Mouse (Mus musculus): ENCODE measurements around the gene Rem2. TPM values are rescaled to one million over a fixed set of nuclear protein-coding genes. Genes with fewer than 3 reads are reported as not detected.
A peak's percentile ranks its signal among the peaks of the same experiment; 100 is the strongest.

The Rem2 gene
- polyA plus RNA-seq, 1 experiment from 2014 or later, result 6.8 TPM

DNA sequence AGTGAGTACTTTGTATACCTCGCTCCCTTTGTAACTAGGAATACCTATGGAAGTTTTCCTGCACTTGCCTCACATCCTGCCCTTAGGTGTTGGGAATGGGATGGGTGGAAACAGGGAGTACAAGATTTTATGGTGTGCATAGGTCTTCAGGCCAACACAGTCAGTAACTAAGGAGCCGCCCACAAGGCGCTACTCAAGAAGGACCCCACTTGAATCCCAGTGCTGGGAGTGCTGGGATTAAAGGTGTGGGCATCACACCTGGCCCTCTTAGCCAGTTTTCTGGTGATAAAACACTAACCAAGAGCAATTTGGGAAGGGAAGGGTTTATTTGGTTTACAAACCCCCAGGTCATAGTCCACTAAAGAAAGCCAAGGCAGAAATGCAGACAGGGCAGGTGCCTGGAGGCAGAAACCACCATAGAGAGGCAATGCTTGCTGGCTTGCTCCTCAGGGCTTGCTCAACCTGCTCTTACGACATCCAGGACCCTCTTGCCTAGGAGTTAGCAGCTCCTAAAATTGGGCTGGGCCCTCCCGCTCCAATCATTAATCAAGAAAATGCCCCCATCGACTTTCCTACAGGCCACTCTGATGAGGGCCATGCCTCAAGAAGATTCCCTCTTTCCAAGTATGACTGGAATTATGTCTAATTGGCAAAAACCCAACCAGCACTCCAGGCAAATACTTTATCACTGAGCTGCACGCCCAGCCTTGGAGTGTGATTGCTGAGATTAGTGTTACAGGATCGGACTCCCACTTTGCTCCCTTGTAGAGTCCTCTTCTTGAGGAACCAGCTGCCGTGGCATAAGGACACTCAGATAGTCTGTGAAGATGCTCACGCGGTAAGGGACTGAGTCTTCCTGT is 21.0 kb upstream of the Rem2 start:
- H3K4me3 ChIP-seq (replicated peaks), result no peak overlapping the region
- H3K27ac ChIP-seq, result no peak overlapping the region
- no peaks in the 10 kb centered on the region for H3K4me1 ChIP-seq
- 78% methylated on average over 11 of the region's 11 CpGs for WGBS
- no peak for ATAC-seq (replicated peaks; ENCODE audit: low FRiP score)
- H3K4me2 ChIP-seq, result no peak overlapping the region
- no peaks in the 10 kb centered on the region for H3K9me3 ChIP-seq (replicated peaks)
- no peaks in the 10 kb centered on the region for H3K36me3 ChIP-seq
- no peak overlapping the region for H3K9ac ChIP-seq
- H3K27me3 ChIP-seq, result no peaks in the 10 kb centered on the region

DNA sequence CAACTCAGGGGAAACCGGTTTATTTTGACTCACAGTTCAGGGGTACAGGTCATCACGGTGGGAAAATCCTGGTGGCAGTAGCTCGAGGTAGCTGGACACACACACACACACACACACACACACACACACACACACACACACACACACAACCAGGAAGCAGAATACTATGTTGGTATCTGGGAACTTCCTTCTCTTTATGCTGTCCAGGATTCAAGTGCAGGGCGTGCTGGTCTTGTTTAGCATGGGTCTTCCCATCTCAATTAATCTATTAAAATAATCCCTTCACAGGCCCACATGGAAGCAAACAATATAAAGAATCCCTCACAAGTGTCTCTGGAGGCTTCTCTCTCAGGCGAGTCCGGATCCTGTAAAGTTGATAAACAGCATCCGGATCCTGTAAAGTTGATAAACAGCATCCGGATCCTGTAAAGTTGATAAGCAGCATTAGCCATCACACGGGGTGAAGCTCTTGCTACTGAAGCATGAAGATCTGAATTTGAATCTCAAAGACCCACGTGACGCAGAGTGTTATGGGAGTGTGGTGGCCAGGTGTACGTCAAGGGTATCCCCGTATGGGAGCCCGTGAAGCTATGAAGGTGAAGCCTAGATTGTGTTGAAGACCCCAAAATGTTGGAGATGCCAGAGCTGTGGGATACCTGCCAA is 17.9 kb upstream of the Rem2 start:
- Histone ChIP-seq H3K4me1 (no peaks in the 10 kb centered on the region), H3K4me2 (no peak overlapping the region), H3K9ac (no peak overlapping the region), H3K4me3 (replicated peaks) (no peak overlapping the region), H3K36me3 (no peaks in the 10 kb centered on the region), H3K9me3 (replicated peaks) (no peaks in the 10 kb centered on the region), H3K27ac (no peak overlapping the region), H3K27me3 (no peaks in the 10 kb centered on the region)
- no peak for ATAC-seq (replicated peaks; ENCODE audit: low FRiP score)
- 83% methylated on average over 14 of the region's 14 CpGs for WGBS

DNA sequence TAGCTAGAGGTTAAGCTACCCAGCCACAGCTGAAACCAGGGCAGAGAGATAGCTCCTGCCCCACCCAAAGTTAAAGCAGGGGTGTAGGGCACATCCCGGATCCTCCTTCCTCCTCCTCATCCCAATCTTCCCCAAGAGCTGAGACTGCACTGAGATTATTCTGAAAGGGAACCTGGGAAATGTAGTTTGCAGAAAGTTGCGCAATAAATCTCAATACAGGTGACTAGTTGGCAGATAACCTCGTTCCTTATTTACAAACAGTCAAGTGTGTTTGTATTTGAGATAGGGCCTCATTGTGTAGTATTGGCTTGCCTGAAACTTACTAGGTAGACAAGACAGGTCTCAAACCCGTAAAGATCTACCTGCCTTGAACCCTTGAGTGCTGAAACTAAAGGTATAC is 13.8 kb upstream of the Rem2 start:
- ATAC-seq (replicated peaks; ENCODE audit: low FRiP score), result no peak
- no peaks in the 10 kb centered on the region for H3K9me3 ChIP-seq (replicated peaks)
- WGBS, result 80% methylated on average over 4 of the region's 4 CpGs

DNA sequence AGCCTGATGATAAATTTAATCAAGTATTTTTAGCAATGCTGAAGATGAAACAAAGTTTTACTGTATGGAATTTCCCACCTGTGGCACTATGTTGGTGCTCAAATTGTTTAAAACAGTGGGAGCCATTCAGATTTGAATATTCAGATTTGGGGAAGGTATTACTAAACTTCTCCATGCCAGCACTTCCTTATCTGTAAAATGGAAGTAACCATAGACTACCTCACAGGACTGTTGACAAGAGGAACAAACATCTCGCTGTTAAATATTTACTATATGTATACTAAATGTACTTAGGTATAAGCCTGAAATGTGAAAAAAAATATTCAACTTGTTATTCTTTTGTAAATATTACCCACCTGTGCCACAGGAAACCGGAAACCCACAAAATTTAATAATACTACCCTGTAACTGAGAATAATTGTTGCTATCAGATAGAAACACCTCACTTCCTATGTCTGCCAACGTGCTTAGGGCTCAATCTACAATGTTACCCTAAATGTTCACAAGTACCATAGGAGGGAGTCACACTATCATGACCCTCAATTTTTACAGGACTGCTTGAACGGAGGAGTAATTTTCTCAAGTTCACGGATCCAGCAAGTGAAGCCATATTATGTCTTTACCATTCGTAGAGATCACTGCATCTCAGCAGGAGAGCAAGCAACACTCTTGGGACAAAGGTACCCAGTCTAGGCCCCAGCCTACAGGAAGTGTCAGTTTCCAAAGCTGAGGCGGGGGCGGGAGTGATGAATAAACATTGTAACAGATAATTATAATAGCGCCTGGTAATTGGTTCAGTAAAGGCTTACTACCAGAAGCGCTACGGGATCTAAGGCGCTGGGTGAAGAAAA is 12.6 kb upstream of the Rem2 start:
- H3K27me3 ChIP-seq, result no peaks in the 10 kb centered on the region
- peak overlapping the region; percentile 77 for H3K4me2 ChIP-seq
- H3K4me1 ChIP-seq, result peaks cover 16% of the 10 kb centered on the region
- H3K9ac ChIP-seq, result peak overlapping the region; percentile 86
- 13% methylated on average over 12 of the region's 12 CpGs for WGBS
- peaks cover 28% of the 10 kb centered on the region for H3K36me3 ChIP-seq
- peak; percentile 47 for ATAC-seq (replicated peaks; ENCODE audit: low FRiP score)
- peak overlapping the region; percentile 90 for H3K4me3 ChIP-seq (replicated peaks)
- no peaks in the 10 kb centered on the region for H3K9me3 ChIP-seq (replicated peaks)
- H3K27ac ChIP-seq, result peak overlapping the region; percentile 92

More for the DNA sequence above, 13.8 kb upstream of the Rem2 start:
- H3K4me2 ChIP-seq, result no peak overlapping the region
- no peaks in the 10 kb centered on the region for H3K27me3 ChIP-seq
- H3K4me1 ChIP-seq, result peaks cover 16% of the 10 kb centered on the region
- peaks cover 16% of the 10 kb centered on the region for H3K36me3 ChIP-seq
- no peak overlapping the region for H3K4me3 ChIP-seq (replicated peaks)
- no peak overlapping the region for H3K27ac ChIP-seq
- no peak overlapping the region for H3K9ac ChIP-seq

DNA sequence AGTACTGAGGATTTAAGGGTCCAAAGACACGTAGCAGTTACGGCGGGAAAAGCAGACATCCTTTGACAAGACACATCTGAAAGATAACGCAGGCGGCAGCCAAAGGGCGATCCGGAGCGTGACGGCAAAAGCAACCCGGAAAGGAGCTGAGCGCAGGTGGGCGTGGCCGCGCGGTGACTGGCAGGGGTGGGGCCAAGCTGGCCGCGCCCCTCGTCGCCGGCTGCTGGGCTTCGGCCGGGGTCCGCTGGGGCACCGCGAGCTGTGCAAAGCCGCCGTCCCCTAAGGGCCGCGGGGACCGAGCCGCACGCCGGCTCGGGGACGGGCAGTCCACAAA is 12.0 kb upstream of the Rem2 start, which contains the start of gene Lrp10:
Gene Lrp10 (plus strand): TSS at position 179 of the 334 bp plus-strand sequence.
- peak within 1 kb of the TSS; percentile 92 for H3K27ac ChIP-seq
- peak within 1 kb of the TSS; percentile 77 for H3K4me2 ChIP-seq
- no peaks in the 10 kb centered on the region for H3K9me3 ChIP-seq (replicated peaks)
- H3K9ac ChIP-seq, result peak within 1 kb of the TSS; percentile 86
- WGBS, result under 1% methylated on average over 35 of the region's 35 CpGs
- H3K4me1 ChIP-seq, result peaks cover 16% of the 10 kb centered on the region
- H3K4me3 ChIP-seq (replicated peaks), result peak within 1 kb of the TSS; percentile 90
- ATAC-seq (replicated peaks; ENCODE audit: low FRiP score), result peak; percentile 92
- peaks cover 34% of the 10 kb centered on the region for H3K36me3 ChIP-seq
- H3K27me3 ChIP-seq, result no peaks in the 10 kb centered on the region

DNA sequence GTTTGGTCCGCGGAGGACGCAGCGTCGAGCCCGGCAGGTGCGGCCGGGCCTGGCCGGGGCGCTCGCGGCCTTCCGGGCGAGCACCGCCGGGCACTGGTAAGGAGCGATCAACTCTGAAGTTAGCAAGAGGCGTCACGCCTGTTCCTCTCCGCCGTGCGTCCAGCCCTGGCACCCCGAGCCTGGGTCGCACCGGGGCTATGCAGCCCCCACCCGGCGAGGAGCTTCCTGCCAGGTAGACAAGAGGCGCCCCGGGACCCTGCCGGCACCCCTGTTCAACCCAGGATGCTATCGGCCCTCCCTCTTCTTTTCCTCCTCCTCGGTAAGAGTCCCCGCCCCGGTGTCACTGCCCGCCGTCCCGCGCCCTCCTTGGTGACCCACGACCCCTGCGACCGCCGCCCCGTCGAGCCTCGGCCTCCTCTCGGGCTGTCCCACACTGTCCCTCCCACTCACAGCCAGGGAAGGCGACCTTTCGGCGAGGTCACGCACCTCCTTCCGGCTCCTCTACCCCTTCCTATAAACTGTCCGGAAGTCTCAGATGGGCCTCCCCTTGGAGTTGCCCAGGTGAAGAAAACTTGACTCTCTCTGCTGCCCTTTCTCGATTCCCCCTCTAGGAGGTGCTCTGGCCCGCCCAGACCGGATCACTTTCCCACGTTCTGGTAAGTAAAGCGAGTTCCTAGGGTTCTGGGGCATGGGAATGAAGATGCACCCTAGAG is 11.5 kb upstream of the Rem2 start:
- ATAC-seq (replicated peaks; ENCODE audit: low FRiP score), result peak; percentile 83
- Histone ChIP-seq H3K27me3 (no peaks in the 10 kb centered on the region), H3K4me2 (peak overlapping the region; percentile 77), H3K9ac (peak overlapping the region; percentile 86), H3K9me3 (replicated peaks) (no peaks in the 10 kb centered on the region), H3K27ac (peak overlapping the region; percentile 92), H3K36me3 (peaks cover 39% of the 10 kb centered on the region), H3K4me3 (replicated peaks) (peak overlapping the region; percentile 90), H3K4me1 (peaks cover 16% of the 10 kb centered on the region)
- under 1% methylated on average over 53 of the region's 57 CpGs for WGBS

DNA sequence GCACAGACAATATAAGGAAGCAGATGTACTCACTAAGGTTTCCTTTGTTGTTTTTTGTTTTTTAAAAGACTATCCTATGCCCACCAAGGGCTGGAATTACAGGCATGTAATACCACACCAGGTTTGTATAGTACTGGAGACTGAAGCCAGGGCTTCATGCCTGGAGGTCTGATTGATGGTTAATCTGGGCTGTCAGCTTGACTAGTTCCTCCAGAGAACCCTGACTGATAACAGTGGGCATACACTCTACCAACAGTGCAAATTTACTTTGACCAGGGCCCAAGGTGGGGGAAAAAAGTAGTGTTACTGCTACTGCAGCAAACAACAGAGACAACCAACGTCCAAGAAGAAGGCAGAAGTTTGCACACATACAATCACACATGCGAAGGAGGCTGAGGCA is 4.4 kb upstream of the Rem2 start:
- Histone ChIP-seq H3K4me3 (replicated peaks) (no peak overlapping the region), H3K4me1 (peaks cover 14% of the 10 kb centered on the region), H3K36me3 (peaks cover 42% of the 10 kb centered on the region), H3K9me3 (replicated peaks) (no peaks in the 10 kb centered on the region), H3K27me3 (peaks cover 2% of the 10 kb centered on the region; the same call in 1 of the 2 replicates), H3K4me2 (no peak overlapping the region), H3K9ac (no peak overlapping the region), H3K27ac (no peak overlapping the region)
- WGBS, result 94% methylated on average over 2 of the region's 2 CpGs
- no peak for ATAC-seq (replicated peaks; ENCODE audit: low FRiP score)

DNA sequence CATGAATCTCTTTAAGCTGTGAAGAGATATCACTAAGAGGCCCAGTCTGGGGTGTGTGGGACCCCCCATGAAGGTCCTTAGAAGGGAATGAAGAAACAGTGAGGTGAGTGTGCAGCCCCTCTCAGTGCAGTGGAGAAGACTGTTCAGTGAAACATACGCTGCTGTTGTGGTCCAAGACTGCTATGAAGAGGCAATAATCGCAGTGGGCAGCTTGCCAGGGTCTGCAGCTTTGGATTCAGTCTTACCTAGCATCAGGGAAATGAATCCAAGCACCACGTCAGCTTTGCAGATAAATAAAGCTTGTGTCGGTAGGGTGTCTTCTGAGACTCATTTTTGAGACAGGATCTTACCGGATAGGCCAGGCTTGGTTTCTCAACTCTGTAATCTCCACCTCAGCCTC is 3.2 kb upstream of the Rem2 start:
- peaks cover 12% of the 10 kb centered on the region; the same call in 1 of the 2 replicates for H3K27me3 ChIP-seq
- H3K4me3 ChIP-seq (replicated peaks), result no peak overlapping the region
- no peak overlapping the region for H3K4me2 ChIP-seq
- no peak overlapping the region for H3K9ac ChIP-seq
- peaks cover 23% of the 10 kb centered on the region for H3K4me1 ChIP-seq
- no peak for ATAC-seq (replicated peaks; ENCODE audit: low FRiP score)
- no peaks in the 10 kb centered on the region for H3K9me3 ChIP-seq (replicated peaks)
- peaks cover 30% of the 10 kb centered on the region for H3K36me3 ChIP-seq
- WGBS, result 73% methylated on average over 5 of the region's 5 CpGs
- H3K27ac ChIP-seq, result no peak overlapping the region

DNA sequence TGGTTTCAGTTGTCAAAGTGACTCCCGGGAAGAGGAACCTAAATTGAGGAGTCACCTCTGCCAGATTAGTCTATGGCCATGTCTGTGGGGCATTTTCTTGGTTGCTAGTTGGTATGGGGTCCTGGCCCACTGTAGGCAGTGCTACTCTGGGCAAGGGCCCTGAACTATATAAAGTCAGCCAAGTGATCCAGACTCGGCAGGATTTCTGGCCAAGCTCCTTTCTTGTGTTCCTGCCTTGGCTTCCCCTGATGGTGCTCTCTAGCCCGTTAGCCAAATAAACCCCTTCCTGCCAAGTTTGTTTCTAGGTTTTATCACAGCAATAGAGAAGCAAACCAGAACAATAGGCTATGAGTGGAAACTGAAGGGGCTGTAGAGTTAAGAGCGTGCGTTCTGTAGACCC is 1.2 kb upstream of the Rem2 start:
- Histone ChIP-seq H3K27ac (no peak overlapping the region), H3K4me3 (replicated peaks) (no peak overlapping the region), H3K36me3 (peaks cover 9% of the 10 kb centered on the region), H3K9me3 (replicated peaks) (no peaks in the 10 kb centered on the region), H3K9ac (no peak overlapping the region), H3K4me2 (no peak overlapping the region), H3K27me3 (peaks cover 27% of the 10 kb centered on the region), H3K4me1 (peaks cover 35% of the 10 kb centered on the region)
- whole genome bisulfite sequencing, result 77% methylated on average over 5 of the region's 5 CpGs
- ATAC-seq (replicated peaks; ENCODE audit: low FRiP score), result no peak

DNA sequence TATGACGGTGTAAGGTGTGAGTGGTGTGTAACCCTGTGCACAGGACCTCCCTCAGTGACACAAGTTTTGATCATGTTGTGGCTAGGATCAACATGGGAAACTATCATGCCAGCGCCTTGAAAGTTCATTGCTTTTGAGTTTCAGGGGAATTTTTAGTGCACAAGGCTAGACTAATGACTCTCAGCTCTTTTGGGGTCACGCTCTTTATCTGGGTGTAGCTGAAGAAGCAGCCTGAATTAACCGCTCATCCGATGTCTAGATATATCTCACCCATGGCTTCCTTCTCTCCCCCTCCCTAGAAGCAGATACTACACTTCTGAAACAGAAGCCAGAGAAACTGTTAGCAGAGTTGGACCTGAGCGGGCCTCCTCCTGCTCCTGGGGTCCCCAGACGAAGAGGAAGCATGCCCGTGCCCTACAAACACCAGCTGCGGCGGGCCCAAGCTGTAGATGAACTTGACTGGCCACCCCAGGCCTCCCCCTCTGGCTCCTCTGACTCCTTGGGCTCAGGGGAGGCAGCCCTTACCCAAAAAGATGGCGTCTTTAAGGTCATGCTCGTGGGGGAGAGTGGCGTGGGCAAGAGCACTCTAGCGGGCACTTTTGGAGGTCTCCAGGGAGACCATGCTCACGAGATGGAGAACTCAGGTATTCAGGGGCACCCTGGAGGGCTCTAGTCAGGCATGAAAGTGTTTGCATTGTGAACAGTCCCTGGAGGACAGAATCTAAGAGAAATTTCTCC is 1.4 kb downstream of the Rem2 start:
- no peak for ATAC-seq (replicated peaks; ENCODE audit: low FRiP score)
- Histone ChIP-seq H3K27me3 (peaks cover 34% of the 10 kb centered on the region), H3K9ac (no peak overlapping the region), H3K36me3 (no peaks in the 10 kb centered on the region), H3K4me3 (replicated peaks) (no peak overlapping the region), H3K9me3 (replicated peaks) (no peaks in the 10 kb centered on the region; the same call in 1 of the 2 replicates), H3K4me2 (no peak overlapping the region), H3K4me1 (peaks cover 42% of the 10 kb centered on the region), H3K27ac (no peak overlapping the region)
- WGBS, result 80% methylated on average over 15 of the region's 15 CpGs

DNA sequence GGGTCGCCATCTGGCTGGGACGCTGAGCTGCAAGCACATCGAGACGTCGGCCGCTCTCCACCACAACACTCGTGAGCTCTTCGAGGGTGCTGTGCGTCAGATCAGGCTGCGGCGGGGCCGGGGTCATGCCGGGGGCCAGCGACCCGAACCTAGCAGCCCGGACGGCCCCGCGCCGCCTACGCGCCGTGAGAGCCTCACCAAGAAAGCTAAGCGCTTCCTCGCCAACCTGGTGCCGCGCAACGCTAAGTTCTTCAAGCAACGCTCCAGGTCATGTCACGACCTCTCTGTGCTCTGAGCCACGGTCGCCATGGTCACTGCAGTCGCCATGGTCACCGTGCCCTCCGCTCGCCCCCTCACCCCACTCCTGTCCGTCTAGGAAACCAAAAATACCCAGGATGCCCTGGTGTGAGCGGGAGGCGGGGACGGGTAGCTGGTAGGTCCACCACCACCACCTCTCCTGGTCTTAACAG is 3.6 kb downstream of the Rem2 start:
- H3K27me3 ChIP-seq, result peaks cover 34% of the 10 kb centered on the region
- H3K9ac ChIP-seq, result peak overlapping the region; percentile 53
- peak; percentile 61 for ATAC-seq (replicated peaks; ENCODE audit: low FRiP score)
- no peaks in the 10 kb centered on the region; the same call in 1 of the 2 replicates for H3K9me3 ChIP-seq (replicated peaks)
- peak overlapping the region; percentile 82 for H3K4me2 ChIP-seq
- H3K4me1 ChIP-seq, result peaks cover 42% of the 10 kb centered on the region
- no peaks in the 10 kb centered on the region for H3K36me3 ChIP-seq
- WGBS, result 2% methylated on average over 40 of the region's 40 CpGs
- H3K4me3 ChIP-seq (replicated peaks), result peak overlapping the region; percentile 49
- no peak overlapping the region for H3K27ac ChIP-seq

All from kidney, embryonic 15.5 days (tissue).